Mouse (Mus musculus) retina, postnatal 7 days (tissue): ENCODE measurements around the gene Brdt.
"Not testable (repeated sequence)": the region's sequence is repeated elsewhere in the genome, so short reads cannot be mapped to it uniquely, and the experiment has no call there.

ENCODE experiments used
- DNase-seq: peaks from one replicate; pipeline ENCODE4 v3.0.0-alpha.2; 2012; ENCODE audit warnings: low read depth, low spot score

Gene Brdt

DNA sequence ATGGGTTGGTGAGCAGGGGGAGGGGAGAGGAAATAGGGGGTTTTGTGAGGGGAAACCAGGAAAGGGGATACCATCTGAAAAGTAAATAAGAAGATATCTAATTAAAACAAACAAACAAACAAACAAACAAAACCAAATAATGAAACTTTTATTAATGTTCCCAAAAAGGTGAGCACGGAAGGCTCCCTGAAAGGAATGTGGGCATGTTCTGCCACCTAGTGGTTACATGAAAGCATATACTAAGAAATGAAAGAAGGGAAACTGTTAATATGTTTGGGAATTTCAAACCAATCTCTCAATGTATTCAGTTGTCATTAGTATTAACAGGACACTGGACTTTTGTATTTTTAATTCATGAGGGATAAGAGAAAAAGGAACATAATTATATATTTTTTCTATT lies 10.3 kb upstream of the Brdt start:
- peak; percentile 24 for DNase-seq

DNA sequence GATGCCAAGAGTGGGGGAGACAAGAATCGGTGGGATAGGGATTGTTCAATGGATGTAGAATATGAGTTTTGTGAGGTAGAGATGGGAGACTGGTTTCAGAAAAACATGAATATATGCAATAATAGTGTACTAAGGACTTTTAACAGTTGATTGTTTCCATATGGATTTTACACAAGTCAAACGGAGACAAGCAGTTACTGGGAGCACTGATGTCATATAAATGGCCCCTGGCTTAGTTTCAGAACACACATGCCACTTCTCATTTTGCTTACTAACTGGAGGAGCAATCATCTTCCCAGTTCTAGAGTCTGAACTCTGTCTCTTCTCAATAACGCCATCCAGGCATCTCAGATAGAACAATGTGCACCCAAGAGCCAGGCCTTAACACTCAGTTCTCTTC lies 9.4 kb downstream of the Brdt start:
- DNase-seq: no peak

GRCm38 (mm10) chr5:107342891-107343290 lies 11.9 kb downstream of the Brdt start:
- DNase-seq: no peak

GRCm38 (mm10) chr5:107346214-107346613 lies 15.3 kb downstream of the Brdt start:
- no peak for DNase-seq

GRCm38 (mm10) chr5:107352566-107352965 lies 21.6 kb downstream of the Brdt start:
- DNase-seq: no peak

GRCm38 (mm10) chr5:107353981-107354380 lies 23.0 kb downstream of the Brdt start:
- DNase-seq: no peak

- DNase-seq: no peak
Measured at GRCm38 (mm10) chr5:107355801-107356200, 24.8 kb downstream of the Brdt start.

GRCm38 (mm10) chr5:107357723-107358122 lies 26.8 kb downstream of the Brdt start:
- DNase-seq: no peak

DNA sequence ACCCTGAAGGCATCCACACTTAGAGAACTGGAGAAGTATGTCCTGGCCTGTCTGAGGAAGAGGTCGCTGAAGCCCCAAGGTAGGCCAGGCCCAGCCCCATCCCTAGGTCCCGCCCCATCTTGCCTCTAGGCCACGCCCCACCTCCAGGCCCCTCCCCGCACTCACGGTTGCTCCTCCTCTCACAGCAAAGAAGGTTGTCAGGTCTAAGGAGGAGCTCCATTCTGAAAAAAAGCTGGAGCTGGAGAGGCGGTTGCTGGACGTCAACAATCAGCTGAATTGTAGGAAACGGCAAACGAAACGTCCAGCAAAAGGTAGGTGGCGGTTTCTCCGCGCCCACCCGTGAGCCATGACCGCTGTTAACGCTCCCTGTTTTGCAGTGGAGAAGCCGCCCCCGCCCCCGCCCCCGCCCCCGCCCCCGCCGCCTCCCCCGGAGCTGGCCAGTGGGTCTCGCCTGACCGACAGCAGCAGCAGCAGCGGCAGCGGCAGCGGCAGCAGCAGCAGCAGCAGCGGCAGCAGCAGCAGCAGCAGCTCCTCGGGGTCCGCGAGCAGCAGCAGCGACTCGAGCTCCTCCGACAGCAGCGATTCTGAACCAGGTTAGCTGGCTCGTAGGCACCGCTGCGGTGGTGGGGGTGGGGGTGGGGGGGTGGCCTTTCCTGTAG lies 28.6 kb downstream of the Brdt start:
- peak; percentile 77 for DNase-seq

DNA sequence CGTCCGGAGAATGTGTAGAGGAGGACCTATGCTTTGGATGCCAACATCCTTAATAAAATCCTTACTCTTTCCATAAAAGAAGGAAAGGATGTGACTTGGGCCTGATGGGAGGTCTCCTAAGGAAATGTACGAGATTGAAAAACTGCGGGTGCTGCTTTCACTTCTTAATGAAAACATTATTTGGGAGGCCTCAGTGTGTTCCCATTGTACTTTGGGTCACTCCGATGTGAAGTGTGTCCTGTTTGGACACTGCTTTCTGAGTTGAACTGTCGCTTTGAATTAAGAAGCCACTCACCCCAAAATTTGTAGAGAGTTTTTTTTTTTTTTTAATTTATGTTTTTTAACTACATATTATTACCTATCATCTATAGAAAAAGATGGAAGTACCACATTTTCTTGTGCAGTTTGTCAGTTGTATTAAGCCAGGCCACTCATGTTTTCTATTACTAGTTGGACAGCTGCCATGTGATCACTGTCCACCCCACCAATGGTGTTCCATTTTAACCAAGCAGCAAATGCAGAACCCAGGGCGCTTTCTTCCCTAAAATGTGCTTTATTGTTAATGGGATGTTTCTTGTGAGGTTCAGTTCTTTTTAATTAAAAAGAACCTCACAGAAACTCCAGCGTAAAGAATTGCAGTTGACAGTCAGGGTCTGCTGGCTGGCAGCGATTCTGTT lies 29.2 kb downstream of the Brdt start:
- DNase-seq: no peak

- no peak for DNase-seq
Measured at GRCm38 (mm10) chr5:107370040-107370439, 39.1 kb downstream of the Brdt start.

- no peak for DNase-seq
Measured at GRCm38 (mm10) chr5:107371335-107371734, 40.4 kb downstream of the Brdt start.

- no peak for DNase-seq
Measured at GRCm38 (mm10) chr5:107373256-107373655, 42.3 kb downstream of the Brdt start.

DNA sequence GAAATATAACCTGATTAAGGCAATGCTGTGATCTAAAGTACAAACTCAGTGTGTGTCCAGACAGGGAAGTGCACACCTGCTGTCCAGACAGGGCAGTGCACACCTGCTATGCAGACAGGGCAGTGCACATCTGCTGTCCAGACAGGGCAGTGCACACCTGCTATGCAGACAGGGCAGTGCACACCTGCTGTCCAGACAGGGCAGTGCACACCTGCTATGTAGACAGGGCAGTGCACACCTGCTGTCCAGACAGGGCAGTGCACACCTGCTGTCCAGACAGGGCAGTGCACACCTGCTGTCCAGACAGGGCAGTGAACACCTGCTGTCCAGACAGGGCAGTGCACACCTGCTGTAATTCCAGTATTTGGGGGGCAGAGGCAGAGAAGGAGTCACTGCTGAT lies 55.5 kb downstream of the Brdt start:
- DNase-seq: not testable (repeated sequence)

GRCm38 (mm10) chr5:107387788-107388187 lies 56.8 kb downstream of the Brdt start:
- no peak for DNase-seq

DNA sequence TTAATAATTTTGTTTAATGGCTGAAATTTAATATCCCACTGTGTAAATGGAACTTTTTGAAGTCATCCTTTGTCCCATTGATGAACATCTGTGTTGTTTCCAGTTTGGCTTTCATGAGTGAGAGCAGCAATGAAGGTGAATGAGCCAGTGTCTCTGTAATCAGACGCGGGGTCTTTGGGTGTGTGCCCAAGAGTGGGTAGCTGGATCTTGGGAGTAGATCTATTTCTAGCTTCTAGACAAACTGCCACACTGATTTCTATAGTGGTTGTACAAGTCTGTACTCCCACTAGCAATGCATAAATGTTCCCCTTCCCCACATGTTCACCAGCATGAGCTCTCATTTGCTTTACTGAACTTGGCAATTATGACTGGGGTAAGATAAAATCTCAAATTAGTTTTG lies 58.4 kb downstream of the Brdt start:
- DNase-seq: no peak

- DNase-seq: no peak
Measured at GRCm38 (mm10) chr5:107394437-107394836, 63.5 kb downstream of the Brdt start.

DNA sequence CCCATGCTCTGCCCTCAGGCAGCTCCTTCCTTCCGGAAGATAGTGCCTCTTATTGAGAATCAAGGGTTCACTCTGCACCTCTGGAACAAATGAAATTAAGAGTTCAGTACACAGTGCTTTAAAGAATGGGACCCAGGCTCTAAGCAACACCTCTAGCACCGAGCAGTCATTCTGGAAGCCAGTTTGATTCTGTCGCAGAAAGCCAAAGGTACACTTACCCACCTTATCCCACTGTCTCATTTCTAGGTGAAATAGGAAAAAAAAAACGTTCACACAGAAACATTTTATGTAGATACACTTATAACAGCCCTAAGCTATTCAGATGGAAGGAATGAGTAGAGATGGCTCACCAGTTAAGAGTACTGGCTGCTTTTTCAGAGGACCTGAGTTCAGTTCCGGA lies 71.5 kb downstream of the Brdt start, which contains the start of gene Ephx4:
Gene Ephx4, plus strand, starts transcription at position 301 of the 400 bp plus-strand sequence.
- no peak for DNase-seq

GRCm38 (mm10) chr5:107403011-107403946 lies 72.3 kb downstream of the Brdt start:
- DNase-seq: peak; percentile 17

DNA sequence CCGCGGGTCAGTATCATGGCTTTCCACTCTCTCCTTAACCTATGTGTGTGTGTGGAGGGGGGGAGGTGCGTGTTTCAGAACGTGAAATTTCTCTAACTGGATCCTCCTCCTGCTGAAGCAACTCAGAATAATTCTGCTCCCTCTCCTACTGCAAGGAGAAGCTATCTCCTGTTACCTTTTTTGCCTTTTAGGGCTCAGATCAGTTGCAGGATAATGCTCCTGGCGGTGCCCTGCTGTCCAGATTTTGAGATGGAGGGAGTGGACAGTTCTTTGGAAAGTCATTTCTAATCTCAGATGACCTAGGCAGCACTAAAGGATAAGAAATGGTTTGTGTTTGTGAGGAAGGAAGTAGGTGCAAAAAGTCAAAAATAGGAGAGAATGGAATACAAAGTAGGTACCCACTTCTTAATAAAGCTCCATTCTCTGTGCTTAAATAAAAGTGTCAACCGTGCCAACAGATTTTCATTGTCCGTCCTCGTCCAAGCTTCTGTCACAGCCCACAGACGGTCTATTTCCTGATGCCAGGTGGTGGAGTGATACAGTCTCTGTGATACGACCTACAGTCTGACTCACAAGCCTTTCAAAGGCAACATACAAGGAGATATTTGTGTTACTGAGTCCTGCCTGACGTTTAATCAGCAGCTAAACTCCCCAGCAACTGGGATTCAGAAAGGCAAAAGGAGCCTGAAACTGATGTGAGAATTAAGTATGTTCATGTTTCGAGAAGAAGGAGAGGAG lies 73.2 kb downstream of the Brdt start:
- DNase-seq: no peak

GRCm38 (mm10) chr5:107405361-107405760 lies 74.4 kb downstream of the Brdt start:
- no peak for DNase-seq

DNA sequence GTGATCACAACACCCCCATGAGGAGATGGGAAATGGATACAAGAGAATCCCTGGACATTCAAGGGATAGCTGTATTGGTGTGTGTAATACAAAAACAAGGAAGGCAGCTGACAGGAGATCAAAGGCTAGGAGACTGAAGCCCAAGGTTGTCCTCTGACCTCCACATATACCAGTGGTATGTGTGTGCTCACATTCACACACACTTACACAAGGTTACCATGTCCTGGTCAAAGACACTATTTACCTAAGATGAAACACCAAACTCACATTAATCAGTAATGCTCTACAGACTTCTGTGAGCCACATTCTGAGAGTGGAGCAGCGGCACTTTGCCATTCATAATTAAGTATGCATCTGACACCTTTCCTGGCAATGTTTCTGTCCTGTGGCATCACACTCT lies 79.3 kb downstream of the Brdt start:
- DNase-seq: no peak
